Mouse (Mus musculus) WW6 (cell line): Measurements from ENCODE around the gene H2-DMb1.
"Not testable (repeated sequence)": the region's sequence is repeated elsewhere in the genome, so short reads cannot be mapped to it uniquely, and the experiment has no call there.

ENCODE experiments used
- DNase-seq: peaks from one replicate; pipeline ENCODE4 v3.0.0-alpha.2; 2013; ENCODE audit warnings: low read depth, low spot score

Gene H2-DMb1

DNA sequence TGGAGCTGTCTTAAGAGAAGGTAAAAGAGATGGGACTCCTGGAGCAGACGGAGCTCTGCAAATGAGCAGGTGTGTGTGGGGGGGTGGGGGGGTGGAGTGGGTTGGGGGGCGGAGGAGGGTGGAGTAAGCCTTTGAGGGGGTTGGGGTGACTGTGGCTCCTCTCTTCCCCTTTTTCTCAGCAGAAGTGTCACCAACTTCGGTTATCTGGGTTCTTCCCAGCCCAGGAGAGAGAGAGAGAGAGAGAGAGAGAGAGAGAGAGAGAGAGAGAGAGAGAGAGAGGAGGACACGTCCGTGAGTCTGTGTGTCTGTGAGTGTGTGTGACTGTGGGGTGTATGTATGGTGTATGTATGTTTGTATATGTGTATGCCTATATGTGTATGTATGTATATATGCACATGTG lies 9.4 kb upstream of the H2-DMb1 start:
- DNase-seq = no peak

DNA sequence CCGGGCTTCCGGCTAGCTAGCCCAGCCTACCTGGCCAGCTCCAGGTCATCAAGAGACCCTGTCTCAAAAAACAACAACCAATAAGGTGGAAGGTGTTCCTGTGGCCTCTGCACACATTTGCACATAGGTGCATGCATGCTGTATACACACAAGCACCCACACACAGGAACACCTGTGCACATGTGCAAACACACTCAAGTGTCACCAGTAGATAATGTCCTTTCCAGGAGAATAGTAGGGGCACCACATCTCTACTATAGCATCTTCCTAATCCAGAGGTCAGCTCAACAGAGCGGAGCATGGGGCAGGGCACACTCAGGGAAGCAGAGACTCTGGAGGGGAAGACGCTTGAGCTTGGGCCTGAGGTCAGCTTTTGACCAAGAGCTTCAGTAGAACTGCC lies 8.7 kb upstream of the H2-DMb1 start:
- DNase-seq = not testable (repeated sequence)

DNA sequence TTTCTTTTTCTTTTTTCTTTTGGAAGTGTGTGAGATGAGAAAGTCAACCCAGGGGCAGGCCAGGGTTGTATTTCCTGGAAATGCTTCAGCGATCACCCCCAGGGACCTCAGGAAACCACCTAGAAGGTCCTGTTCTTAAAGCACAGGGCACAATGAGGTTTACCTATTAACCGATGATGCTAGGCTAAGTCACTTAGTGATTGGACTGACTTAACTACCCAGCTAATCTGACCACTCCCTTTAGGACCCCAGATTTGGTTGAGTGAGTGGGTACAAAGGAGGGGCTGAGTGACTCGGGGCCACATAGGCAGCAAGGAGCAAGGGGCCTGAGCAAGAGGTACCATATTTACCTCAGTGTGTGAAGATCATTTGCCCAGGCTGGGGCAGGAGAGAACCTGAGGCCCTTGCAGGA lies 7.9 kb upstream of the H2-DMb1 start:
- no peak for DNase-seq

DNA sequence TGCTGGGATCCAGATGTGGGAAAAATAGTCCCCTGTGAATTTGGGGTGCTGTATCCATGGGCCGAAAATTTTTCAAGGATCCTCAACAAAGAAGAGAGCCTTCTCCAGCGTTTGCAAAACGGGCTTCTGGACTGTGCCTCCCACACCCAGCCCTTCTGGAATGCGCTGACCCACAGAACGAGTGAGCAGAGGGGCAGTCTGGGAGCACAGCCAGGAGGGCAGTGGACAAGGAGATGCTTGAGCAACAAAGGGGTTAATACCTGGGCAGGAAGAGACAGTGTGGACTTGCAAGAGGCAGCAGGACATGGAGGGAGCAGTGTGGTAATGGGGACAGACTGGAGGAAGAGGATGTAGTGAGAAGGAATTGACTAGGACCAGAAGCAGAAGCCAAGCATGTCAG lies 2.7 kb downstream of the H2-DMb1 start:
- no peak for DNase-seq

DNA sequence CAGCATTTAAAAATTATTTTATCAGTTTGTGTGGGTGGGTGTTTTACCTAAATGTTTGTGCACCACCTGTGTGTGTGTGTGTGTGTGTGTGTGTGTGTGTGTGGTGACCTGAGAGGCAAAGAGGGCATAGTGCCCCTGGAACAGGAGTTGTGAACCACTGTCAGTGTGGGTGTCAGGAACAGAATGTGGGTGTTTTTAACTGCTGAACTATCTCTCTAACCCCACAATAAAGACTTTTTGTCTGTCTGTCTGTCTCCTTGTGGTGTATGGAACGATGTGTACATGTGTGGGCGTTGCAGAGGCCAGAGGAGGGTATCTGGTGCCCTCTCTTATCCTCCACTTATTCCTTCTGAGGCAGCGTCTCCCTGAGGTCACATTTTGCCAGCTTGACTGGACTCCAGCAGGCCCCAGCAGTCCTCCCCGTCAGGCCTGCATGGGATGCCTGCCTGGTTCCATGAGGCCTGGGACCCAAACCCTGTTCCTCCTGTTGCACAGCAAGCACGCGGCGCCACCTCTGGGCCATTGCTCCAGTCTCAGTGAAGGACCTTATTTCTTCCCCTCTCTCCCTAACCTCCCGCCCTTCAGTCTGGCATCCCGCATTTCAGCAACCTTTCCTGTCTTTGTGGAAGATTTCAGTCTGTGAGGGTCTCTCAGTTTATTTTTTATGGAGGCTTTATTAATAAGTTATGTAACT lies 11.5 kb downstream of the H2-DMb1 start:
- no peak for DNase-seq

DNA sequence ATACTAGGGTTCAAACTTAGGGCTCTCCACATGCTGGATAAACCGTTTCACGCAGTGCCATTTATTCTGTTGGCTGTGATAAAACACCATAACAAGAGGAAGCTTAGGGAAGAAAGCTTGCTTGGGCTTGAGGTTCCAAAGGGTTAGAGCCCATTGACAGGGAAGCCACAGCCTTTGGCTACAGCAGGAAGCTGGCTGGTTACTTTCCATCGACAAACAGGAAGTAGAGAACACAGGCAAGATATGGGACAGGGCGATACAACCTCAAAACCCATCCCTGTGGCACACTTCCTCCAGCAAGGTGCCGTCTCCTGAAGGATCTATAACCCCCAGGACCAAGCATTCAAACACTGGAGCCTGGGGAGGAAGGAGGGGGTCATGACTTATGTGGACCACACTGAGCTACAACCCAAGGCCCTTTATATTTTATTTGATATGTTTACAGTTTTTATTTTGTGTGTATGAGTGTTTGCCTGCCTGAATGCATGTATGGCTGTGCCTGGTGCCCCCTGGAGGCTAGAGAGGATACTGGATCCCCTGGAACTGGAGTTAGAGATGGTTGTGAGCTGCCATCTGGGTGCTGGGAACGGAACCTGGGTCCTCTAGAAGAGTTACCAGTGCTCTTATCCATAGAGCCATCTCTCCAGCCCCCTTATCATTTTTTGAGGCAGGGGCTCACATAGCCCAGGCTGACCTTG lies 12.3 kb downstream of the H2-DMb1 start:
- no peak for DNase-seq

DNA sequence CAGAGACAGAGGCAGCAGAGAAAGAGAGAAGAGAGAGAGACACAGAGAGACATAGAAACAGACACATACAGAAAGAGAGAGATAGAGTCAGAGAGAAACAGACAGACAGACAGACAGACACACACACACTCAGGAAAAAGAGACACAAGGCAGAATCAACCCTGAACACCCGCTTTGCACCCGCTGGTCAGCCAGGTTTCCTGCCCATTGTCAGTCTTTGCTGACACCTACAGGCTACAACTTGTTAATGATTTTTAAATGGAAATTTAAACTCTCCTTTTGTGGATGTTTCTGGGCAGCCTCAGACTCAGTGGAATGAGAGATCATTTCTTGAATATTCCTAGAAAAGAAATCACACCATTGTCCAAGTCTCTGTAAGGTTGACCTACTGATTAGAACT lies 16.4 kb downstream of the H2-DMb1 start:
- DNase-seq = no peak

DNA sequence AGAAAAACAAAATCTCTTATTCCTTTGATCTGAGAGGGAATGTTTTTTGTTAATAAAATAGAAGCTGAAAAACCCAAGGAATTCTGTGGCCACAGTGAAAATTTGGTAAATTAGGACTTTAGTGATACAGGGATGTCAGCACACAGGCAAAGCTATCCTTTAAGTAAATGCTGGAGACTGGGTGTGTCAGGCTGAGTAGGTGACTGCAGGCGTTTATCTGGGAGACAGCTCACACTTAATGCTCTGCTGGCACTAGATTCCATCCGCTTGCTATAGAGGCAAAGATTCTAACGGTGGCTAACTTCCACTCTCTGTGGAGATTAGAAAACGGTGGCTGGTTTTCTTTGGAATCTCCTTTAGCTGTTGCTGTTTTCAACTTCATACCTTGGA lies 17.6 kb downstream of the H2-DMb1 start:
- DNase-seq = no peak

DNA sequence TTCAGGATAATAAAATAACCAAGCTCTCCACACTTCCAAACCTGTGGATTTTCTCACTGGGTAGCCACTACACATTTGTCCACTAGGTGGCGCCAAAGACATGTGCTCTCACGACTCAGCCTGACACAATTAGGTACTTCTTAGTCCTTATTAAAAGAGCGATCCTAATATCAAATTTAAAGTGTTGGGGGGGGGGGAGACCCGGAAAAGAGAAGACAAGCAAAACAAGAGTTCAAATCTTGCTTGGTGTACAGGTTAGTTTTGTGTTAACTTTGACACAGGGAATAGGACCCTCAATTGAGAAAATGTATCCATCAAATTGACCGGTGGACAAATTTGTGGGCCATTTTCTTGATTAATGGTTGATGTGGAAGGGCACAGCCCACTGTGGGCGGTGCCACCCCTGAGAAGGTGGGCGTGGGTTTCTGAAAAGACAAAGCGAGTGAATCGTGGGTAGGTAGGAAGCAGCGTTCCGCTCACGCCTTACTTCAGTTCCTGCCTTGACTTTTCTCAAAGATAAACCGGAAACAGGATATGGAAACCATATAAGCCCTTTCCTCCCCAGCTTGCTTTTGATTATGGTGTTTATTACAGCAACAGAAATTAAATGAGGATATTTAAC lies 18.1 kb downstream of the H2-DMb1 start:
- no peak for DNase-seq

DNA sequence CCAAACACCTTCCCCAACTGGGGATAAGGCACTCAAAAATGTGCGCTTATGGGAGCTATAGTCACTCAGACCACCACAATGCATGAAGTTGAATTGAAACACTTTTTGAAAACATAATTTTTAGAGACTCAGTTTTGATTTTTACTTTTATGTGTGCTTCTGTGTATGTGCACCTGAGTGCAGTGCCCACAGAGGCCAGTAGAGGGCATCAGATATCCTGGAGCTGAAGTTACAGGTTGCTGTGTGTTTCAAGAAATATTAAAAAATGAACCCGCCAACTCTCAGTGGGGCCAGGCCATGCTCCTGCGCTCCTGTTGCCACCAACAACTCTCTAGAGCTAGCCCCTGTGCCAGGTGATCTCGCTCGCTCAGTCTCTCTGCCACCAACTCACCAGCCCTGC lies 19.7 kb downstream of the H2-DMb1 start:
- no peak for DNase-seq

DNA sequence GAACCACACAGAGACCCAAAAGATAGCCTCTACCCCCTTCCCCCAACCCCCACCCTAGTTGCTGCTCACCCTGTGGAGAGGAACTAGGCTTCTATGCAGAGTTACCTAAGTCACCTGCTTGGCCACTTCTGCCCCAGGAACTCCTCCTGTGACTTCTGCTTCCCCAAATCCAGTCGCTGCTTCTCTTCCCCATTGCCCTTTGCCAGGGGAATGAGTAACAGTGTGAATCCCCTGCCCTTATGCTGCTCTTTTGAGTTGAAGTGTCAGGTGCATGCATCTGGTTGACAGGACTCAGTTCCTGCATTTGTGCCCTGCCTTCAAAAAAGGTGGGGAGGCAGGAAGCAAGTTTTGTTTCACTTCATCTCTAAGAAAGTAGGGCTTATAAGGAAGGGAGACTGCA lies 21.2 kb downstream of the H2-DMb1 start:
- no peak for DNase-seq

DNA sequence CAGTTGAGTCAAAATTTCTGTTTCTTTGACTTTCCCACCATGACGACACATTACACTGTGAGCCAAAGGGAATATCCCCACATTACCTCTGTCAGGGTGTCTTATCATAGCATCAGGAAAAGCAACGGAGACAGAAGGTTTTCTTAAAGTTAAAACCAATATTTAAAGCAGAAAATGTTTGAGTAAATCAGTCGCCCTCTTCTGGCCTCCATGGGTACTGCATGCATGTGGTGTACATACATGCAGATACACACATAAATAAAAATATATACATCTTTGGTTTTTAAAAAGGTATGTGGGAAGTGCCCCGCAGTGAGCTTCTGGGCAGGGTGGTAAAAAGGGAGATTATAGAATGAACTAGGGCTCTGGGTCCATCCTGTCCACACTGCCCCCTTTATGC lies 24.3 kb downstream of the H2-DMb1 start:
- DNase-seq = no peak

DNA sequence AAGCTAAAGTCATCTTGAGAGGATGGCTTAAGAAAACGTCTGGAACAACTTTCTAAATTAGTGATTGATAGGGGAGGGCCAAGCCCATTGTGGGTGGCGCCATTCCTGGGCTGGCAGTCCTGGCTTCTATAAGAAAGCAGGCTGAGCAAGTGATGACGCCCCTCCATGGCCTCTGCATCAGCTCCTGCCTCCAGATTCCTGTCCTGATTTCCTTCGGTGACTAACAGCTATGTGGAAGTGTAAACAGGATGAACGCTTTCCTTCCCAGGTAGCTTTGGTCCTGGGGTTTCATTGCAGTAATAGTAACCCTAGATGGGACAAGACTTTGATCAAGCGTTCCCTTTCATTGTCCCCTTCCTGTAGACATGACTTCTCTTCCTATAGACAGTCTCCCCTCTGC lies 26.1 kb downstream of the H2-DMb1 start:
- DNase-seq = no peak

DNA sequence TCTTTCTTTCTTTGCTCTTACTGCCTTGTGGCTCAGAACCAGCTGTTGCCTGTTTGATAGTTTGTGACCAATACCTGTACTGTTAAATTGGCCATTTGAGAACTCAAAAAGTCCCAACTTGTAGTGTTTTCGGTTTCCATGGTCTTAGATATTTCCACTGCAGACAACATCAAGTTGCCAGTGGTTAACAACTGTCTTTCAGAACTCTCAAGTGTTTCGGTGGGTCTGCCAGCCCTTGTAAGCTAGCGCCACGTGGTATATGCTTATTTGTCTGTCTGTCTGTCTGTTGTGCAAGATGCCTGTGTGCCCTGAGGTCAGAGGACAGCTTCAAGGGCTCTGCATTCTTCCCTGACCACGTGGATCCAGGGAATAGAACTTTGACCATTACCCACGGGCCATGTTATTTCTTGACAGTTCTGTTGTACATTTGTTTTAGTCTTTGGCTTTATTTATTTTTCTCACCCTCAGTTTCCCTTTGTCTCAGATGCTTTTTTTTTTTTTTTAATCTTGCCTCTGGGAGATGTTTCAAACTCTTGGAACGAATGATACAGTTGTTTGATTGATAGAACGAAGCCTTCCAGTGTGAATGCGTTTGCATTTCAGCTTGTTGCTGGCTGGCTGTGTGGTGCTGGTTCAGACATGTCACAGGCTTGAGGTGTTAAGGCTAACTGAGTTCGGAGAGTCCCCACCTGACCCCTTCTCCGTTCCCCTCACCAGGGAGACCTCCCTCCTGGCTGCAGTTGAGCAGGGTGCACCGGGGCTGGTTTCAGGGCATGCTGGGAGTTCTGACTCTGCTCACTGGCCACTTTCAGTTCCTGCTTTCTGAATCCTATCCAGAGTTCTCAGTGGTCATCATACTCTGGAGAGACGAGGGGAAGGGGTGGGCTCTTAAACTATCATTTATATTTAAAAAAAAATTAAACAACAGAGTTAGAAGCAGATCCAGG lies 27.3 kb downstream of the H2-DMb1 start:
- no peak for DNase-seq

DNA sequence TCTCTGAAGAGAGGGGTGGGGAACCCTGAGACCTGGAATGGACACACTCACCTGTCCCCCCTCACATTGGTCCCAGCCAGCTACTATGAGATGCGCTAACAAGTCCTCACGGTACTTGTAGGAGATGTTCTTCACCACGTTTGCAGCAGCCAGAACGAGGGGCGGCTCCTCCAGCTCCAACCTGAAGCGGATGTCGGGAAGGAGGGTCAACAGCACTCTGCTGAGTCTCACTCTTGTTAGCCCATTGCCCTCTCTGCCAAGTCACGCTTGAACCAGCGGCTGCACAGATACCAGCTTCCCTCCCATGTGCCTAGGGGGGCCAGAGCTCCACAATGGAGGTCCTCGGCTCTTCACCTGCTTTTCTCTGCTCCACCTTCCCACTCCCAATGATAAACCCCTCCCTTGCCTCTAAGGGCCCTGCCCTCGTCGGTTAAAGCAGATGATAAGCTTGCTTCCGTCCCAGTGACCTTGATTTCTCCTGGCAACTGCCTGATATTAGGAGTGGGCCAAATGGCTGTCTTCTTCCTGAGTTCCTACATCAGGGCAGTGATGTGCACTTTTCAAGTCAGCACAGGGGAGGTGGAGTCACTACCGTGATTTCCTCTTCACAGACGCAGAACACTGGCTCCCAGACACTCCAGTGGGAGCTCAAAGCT lies 30.8 kb downstream of the H2-DMb1 start:
- no peak for DNase-seq

DNA sequence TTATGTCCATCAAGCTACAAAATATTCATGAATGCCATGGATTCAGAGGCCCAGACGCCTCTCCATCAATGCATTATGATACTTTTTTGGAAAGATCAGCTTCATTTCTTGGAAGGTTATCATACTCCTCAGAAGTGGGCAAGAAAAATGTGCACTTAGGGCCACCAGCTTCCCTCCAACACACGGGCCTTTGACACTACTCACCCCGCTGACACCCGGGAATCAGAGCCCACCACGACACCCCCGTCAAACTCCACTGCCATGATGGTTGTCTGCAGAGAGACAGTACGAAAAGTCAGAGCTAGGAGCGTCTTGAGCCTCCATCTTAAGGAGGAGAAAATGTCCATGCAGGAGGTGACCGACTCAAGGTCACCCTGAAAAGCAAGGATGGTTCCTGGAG lies 32.7 kb downstream of the H2-DMb1 start:
- no peak for DNase-seq

DNA sequence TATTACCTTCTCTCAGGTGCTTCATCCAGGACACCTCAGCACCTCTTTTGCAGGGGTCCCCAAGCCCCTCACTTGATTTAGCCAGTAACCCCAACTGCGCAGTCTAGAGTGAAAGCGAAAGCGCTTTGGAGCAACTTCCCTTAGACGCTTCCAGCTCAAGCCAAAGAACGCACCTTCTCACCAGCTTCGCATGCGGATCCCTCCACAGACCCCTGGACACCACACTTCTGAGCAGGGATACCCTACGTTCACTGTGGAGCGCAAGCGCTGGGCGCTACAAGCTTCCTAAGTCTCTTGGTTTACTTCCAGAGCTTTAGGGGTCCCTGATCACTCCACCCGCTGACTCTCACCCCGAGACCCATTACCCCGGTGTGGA lies 34.0 kb downstream of the H2-DMb1 start:
- no peak for DNase-seq

DNA sequence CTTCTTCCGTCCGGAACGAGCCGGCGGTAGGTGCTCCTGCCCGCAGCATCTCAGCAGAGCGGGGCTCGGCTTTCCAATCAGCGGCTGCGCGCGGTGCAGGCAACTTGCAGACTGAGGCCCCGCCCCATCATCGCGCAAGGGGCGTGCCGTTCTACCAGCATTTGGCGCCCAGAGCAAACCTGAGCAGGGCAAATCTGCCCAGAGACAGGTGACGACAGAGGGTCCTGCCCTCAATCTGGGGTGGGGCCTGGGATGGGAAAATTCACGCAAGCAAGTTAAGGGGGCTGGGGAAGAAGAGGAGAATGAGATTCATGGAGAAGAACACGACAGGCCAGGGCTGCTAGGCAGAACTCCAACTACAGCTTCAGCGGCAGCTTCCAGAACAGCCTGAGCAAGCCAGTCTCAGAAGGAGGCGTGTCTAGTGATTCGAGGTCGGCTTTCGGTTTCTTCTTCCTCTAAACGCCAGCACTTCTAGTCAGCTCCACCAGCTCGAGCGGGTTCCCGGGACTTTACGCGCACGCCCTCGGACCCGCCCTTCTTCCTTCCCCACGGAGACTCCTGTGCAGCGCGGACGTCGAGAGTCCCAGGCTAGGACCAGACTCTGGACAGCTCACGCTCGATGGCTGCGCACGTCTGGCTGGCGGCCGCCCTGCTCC lies 34.5 kb downstream of the H2-DMb1 start, which contains the start of the genes Tap1 and Psmb9:
Gene Tap1, plus strand, starts transcription at position 293 of the 656 bp plus-strand sequence.
Gene Psmb9, minus strand, starts transcription at position 504 of the 656 bp plus-strand sequence.
- peak; percentile 93 for DNase-seq

DNA sequence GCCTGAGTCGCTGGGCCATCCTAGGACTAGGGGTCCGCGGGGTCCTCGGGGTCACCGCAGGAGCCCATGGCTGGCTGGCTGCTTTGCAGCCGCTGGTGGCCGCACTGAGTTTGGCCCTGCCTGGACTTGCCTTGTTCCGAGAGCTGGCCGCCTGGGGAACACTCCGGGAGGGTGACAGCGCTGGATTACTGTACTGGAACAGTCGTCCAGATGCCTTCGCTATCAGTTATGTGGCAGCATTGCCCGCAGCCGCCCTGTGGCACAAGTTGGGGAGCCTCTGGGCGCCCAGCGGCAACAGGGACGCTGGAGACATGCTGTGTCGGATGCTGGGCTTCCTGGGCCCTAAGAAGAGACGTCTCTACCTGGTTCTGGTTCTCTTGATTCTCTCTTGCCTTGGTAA lies 35.1 kb downstream of the H2-DMb1 start:
- DNase-seq = no peak

DNA sequence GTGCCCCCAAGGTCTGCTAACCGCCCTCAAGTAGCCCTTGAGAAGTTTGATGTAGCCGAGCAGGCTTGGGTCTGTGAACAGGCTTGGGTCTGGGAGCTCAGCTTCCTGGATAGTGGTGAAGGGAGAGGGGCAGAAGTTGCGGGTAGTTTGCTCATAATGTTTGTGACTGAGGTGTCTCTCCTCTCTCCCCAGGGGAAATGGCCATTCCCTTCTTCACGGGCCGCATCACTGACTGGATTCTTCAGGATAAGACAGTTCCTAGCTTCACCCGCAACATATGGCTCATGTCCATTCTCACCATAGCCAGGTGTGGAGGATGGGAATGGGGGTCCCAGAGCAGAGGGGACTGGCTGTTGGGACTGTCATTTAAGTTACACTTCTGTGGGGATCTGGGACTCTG lies 36.1 kb downstream of the H2-DMb1 start:
- DNase-seq = no peak

DNA sequence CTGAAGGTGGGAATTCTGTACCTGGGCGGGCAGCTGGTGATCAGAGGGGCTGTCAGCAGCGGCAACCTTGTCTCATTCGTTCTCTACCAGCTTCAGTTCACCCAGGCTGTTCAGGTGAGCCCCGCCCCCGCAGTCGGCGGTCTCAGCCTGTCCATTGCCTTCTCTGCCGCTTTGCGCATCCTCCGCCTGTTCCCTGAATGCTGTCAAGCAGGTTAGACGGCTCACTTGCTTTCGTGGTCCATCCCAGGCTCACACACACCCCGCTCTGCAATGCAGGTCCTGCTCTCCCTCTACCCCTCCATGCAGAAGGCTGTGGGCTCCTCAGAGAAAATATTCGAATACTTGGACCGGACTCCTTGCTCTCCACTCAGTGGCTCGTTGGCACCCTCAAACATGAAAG lies 40.0 kb downstream of the H2-DMb1 start:
- DNase-seq = no peak
